Mouse (Mus musculus): ENCODE data around the gene Trem2. TPM values are rescaled to one million over a fixed set of nuclear protein-coding genes. Genes with fewer than 3 reads are reported as not detected.

Gene Trem2
- polyA plus RNA-seq, 1 experiment, result 40.0 TPM

DNA sequence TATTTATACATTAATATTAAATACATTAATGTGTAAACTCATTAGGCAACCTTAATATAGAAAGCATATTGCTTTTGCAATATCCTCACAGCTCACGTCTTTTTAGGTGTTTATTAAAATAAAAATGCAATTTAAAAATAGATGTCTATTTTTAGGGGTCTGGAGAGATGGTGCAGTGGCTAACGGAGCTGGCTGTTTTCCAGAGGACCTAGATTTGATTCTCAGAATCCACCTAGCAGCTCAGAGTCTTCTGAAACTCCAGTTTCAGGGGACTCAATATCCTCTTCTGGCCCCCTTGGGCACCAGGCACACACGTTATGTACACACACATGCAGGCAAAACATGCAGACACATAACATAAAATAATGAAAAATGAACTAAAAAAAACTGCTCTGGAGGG lies 16.1 kb downstream of the Trem2 start:
- no peak for TF ChIP-seq CTCF (IDR thresholded peaks at IDR 0.05; ENCODE audit: extremely low read depth, insufficient read depth, low read length)
- no peak for TF ChIP-seq POLR2A (IDR thresholded peaks at IDR 0.05; ENCODE audit: extremely low read depth, insufficient read depth, low read length)
- Histone ChIP-seq H3K4me1 (ENCODE audit: control insufficient read depth, insufficient read depth, low read length) (peaks cover 3% of the 10 kb centered on the region), H3K27ac (ENCODE audit: insufficient read depth, low read length) (no peak overlapping the region), H3K4me3 (ENCODE audit: insufficient read depth, low read length) (no peak overlapping the region)

- TF ChIP-seq POLR2A (IDR thresholded peaks at IDR 0.05; ENCODE audit: extremely low read depth, insufficient read depth, low read length), result no peak
- no peak for TF ChIP-seq CTCF (IDR thresholded peaks at IDR 0.05; ENCODE audit: extremely low read depth, insufficient read depth, low read length)
- H3K27ac ChIP-seq (ENCODE audit: insufficient read depth, low read length), result no peak overlapping the region
- H3K4me3 ChIP-seq (ENCODE audit: insufficient read depth, low read length), result no peak overlapping the region
These were observed 16.8 kb downstream of the Trem2 start for GRCm38 (mm10) chr17:48362966-48363365.

DNA sequence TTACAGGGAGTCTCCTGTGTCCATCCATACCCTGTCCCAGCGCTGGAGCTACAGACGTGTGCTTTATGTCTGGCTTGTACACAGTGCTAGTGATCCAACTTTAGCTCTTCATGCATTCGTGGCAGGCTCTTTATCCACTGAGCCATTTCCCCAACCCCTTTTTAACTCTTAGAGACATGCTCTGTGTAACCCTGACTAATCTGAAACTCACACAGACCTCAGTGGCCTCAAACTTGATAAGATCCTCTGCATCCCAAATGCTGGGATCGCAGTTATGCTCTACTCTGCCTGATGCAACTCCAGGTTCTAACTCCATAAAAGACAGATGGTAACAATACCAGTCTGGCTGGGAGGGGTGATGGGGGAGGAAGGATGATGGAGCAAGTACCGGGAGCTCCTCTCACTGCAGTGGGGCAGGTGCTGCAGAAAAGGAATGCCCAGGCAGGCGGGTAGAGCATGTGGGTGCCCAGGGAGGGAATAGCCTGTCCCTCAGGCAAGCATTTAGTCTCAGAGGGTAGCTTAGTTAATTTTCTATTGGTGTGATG lies 17.3 kb downstream of the Trem2 start:
- no peak overlapping the region for H3K4me3 ChIP-seq (ENCODE audit: insufficient read depth, low read length)
- H3K4me1 ChIP-seq (ENCODE audit: control insufficient read depth, insufficient read depth, low read length), result peaks cover 2% of the 10 kb centered on the region; the same call in 1 of the 2 replicates
- no peak overlapping the region for H3K27ac ChIP-seq (ENCODE audit: insufficient read depth, low read length)
- TF ChIP-seq POLR2A (IDR thresholded peaks at IDR 0.05; ENCODE audit: extremely low read depth, insufficient read depth, low read length), result no peak
- TF ChIP-seq CTCF (IDR thresholded peaks at IDR 0.05; ENCODE audit: extremely low read depth, insufficient read depth, low read length), result no peak

More at GRCm38 (mm10) chr17:48362966-48363365, 16.8 kb downstream of the Trem2 start:
- H3K4me1 ChIP-seq (ENCODE audit: control insufficient read depth, insufficient read depth, low read length), result peaks cover 3% of the 10 kb centered on the region

DNA sequence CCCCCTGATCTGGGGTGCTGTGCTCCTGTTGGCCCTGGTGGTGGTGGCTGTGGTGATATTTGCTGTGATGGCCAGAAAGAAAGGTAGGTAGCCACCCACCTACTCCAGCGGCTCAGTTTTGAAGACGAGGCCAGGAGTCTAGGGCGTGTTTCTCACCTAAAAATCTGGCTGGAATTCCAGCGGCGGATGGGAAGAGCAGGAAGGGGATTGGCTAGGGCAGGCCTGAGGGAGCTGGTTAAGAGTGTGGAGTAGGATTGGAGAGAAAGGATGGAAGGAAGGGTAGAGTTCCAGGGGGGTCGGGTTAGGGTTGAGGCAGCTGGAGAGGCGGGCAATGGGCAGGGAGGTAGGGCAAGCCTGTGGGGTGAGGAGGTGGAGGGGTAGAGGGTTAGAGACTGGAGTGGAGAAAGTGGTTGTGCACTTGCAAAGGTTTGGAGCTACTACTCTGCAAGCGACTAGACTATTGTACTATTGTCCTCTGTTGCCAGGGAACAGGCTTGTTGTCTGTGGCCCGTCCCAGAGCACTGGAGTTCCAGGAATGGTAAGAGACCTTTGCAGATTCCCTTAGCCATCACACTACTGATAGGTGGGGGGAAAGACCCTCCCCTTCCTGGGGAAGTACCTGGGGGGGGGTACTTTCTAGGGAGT lies 19.4 kb downstream of the Trem2 start:
- TF ChIP-seq CTCF (IDR thresholded peaks at IDR 0.05; ENCODE audit: extremely low read depth, insufficient read depth, low read length) (no peak), POLR2A (IDR thresholded peaks at IDR 0.05; ENCODE audit: extremely low read depth, insufficient read depth, low read length) (no peak)
- H3K4me1 ChIP-seq (ENCODE audit: control insufficient read depth, insufficient read depth, low read length), result peaks cover 2% of the 10 kb centered on the region; the same call in 1 of the 2 replicates
- H3K4me3 ChIP-seq (ENCODE audit: insufficient read depth, low read length), result no peak overlapping the region
- H3K27ac ChIP-seq (ENCODE audit: insufficient read depth, low read length), result no peak overlapping the region

GRCm38 (mm10) chr17:48366806-48367205 lies 20.6 kb downstream of the Trem2 start:
- Histone ChIP-seq H3K27ac (ENCODE audit: insufficient read depth, low read length) (no peak overlapping the region), H3K4me3 (ENCODE audit: insufficient read depth, low read length) (no peak overlapping the region), H3K4me1 (ENCODE audit: control insufficient read depth, insufficient read depth, low read length) (peaks cover 2% of the 10 kb centered on the region; the same call in 1 of the 2 replicates)
- TF ChIP-seq CTCF (IDR thresholded peaks at IDR 0.05; ENCODE audit: extremely low read depth, insufficient read depth, low read length), result no peak
- no peak for TF ChIP-seq POLR2A (IDR thresholded peaks at IDR 0.05; ENCODE audit: extremely low read depth, insufficient read depth, low read length)

DNA sequence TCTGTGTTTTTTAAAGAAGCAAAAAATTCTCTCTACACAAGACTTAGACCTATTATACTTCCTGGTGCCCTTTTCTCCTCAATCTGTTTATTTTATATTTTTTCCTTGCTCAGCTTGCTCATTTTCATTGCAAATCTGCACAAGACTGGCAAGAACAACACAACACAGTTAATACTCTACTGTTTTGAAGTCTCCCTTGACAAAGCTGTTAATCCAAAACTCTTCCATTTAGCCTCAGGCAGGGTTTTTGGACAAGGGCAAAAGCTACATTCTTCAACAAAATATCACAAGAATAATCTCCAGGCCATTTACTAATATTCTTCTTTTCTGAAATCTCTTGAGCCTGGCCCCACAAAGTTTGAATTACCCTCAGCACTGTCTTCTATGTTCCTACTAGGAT lies 25.4 kb downstream of the Trem2 start:
- no peak overlapping the region for H3K27ac ChIP-seq (ENCODE audit: insufficient read depth, low read length)
- H3K4me1 ChIP-seq (ENCODE audit: control insufficient read depth, insufficient read depth, low read length), result peaks cover 5% of the 10 kb centered on the region
- H3K4me3 ChIP-seq (ENCODE audit: insufficient read depth, low read length), result no peak overlapping the region
- TF ChIP-seq CTCF (IDR thresholded peaks at IDR 0.05; ENCODE audit: extremely low read depth, insufficient read depth, low read length) (no peak), POLR2A (IDR thresholded peaks at IDR 0.05; ENCODE audit: extremely low read depth, insufficient read depth, low read length) (no peak)

- TF ChIP-seq CTCF (IDR thresholded peaks at IDR 0.05; ENCODE audit: extremely low read depth, insufficient read depth, low read length) (no peak), POLR2A (IDR thresholded peaks at IDR 0.05; ENCODE audit: extremely low read depth, insufficient read depth, low read length) (no peak)
- H3K4me1 ChIP-seq (ENCODE audit: control insufficient read depth, insufficient read depth, low read length), result peaks cover 5% of the 10 kb centered on the region
These were observed 26.8 kb downstream of the Trem2 start for GRCm38 (mm10) chr17:48372987-48373386.

DNA sequence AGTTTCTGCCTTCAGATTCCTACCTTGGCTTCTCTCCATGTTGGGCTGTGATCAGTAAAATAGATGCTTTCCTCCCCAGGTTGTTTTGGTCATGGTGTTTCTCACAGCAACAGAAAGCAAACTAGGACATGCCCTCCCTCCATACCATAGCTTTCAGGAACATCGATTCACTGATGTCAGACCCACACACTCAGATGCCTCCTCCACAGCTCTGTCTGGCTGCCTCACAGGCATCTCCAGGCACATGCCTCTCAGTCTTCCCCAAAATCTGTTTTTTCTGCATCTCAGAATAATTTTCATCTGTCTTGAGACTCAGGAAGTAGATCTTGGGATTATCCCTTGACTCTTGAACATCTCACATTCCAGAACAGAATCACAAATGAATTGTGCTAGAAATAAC lies 29.9 kb downstream of the Trem2 start:
- H3K4me3 ChIP-seq (ENCODE audit: insufficient read depth, low read length), result no peak overlapping the region

More at GRCm38 (mm10) chr17:48372987-48373386, 26.8 kb downstream of the Trem2 start:
- no peak overlapping the region for H3K4me3 ChIP-seq (ENCODE audit: insufficient read depth, low read length)
- no peak overlapping the region for H3K27ac ChIP-seq (ENCODE audit: insufficient read depth, low read length)

GRCm38 (mm10) chr17:48379050-48379449 lies 32.8 kb downstream of the Trem2 start:
- Histone ChIP-seq H3K27ac (ENCODE audit: insufficient read depth, low read length) (no peak overlapping the region), H3K4me3 (ENCODE audit: insufficient read depth, low read length) (no peak overlapping the region), H3K4me1 (ENCODE audit: control insufficient read depth, insufficient read depth, low read length) (no peaks in the 10 kb centered on the region; the same call in 1 of the 2 replicates)
- TF ChIP-seq POLR2A (IDR thresholded peaks at IDR 0.05; ENCODE audit: extremely low read depth, insufficient read depth, low read length) (no peak), CTCF (IDR thresholded peaks at IDR 0.05; ENCODE audit: extremely low read depth, insufficient read depth, low read length) (no peak)

More for the DNA sequence above, 29.9 kb downstream of the Trem2 start:
- Histone ChIP-seq H3K4me1 (ENCODE audit: control insufficient read depth, insufficient read depth, low read length) (peaks cover 5% of the 10 kb centered on the region), H3K27ac (ENCODE audit: insufficient read depth, low read length) (no peak overlapping the region)
- no peak for TF ChIP-seq CTCF (IDR thresholded peaks at IDR 0.05; ENCODE audit: extremely low read depth, insufficient read depth, low read length)
- TF ChIP-seq POLR2A (IDR thresholded peaks at IDR 0.05; ENCODE audit: extremely low read depth, insufficient read depth, low read length), result no peak

All from cortical plate, adult 2 months (tissue).